In the genomic region with DNA sequence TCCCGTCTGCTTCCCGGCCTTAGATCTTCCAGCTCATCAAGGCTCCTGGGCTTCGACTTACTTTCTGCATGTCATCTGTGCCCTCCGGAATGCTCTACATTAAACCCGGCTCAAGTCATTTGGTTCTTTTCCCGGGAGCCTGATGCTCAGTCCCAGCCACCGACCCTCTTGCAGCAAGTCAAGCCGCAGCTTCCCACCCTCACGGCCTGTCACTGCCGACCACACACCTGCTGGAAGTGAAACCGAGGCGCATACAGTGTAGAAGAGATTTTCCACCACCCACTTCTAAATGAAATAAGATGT, we compare ENCODE assay signal across 11 mouse cellular contexts.
DNase-seq lines count a peak whose midpoint lies in the region; ATAC-seq and TF ChIP-seq lines count a peak whose summit lies in the region.
"Had no signal": no experiment of that assay in that cellular context is flagged by ENCODE, and none has a peak within 500 bp of the region (broad histone marks: within the 10 kb centered on the region; RNA-seq: fewer than 3 reads in every experiment).

No protein-coding gene starts in this region.

- no peak overlapping the region for H3K4me2 ChIP-seq in forebrain, embryonic 14.5 days (ENCODE audit: low read length)
- H3K4me2 ChIP-seq in forebrain, postnatal 0 days (ENCODE audit: low read depth): no peak overlapping the region
- no peak overlapping the region for H3K4me2 ChIP-seq in hindbrain, embryonic 14.5 days (replicated peaks)
- H3K4me2 ChIP-seq in hindbrain, embryonic 11.5 days (replicated peaks; ENCODE audit: low read depth, low read length): no peak overlapping the region
- H3K4me2 ChIP-seq in lung, postnatal 0 days (replicated peaks; ENCODE audit: low read depth, low read length): 0 out of 2 replicates have a peak overlapping the region, but pooled peaks have one; percentile 2
- no peak overlapping the region for H3K4me2 ChIP-seq in stomach, embryonic 15.5 days

- H3K4me3 ChIP-seq in forebrain, embryonic 14.5 days (ENCODE audit: low read depth, low read length): no peak overlapping the region
- H3K4me3 ChIP-seq in forebrain, postnatal 0 days (ENCODE audit: low read depth, low read length): no peak overlapping the region
- no peak overlapping the region for H3K4me3 ChIP-seq in hindbrain, embryonic 14.5 days (replicated peaks; ENCODE audit: low read length)
- H3K4me3 ChIP-seq in hindbrain, embryonic 11.5 days (ENCODE audit: low read depth, low read length): no peak overlapping the region
- H3K4me3 ChIP-seq in lung, postnatal 0 days (ENCODE audit: low read depth, low read length): no peak overlapping the region
- H3K4me3 ChIP-seq in stomach, embryonic 15.5 days (replicated peaks): no peak overlapping the region

- no peak for DNase-seq in forebrain, embryonic 14.5 days (ENCODE audit: low spot score)
- DNase-seq in forebrain, postnatal 0 days: no peak
- DNase-seq in hindbrain, embryonic 14.5 days (ENCODE audit: low spot score): no peak
- DNase-seq in hindbrain, embryonic 11.5 days (ENCODE audit: low spot score): no peak
- no peak for DNase-seq in lung, postnatal 0 days (ENCODE audit: low spot score)
- DNase-seq in lung, postnatal 10 days: no peak
- DNase-seq: layer of hippocampus, adult 9-11 months had no signal

- WGBS in forebrain, embryonic 14.5 days: 88% methylated on average over 12 of the region's 12 CpGs
- 77% methylated on average over 12 of the region's 12 CpGs for WGBS in forebrain, postnatal 0 days
- WGBS in hindbrain, embryonic 14.5 days: 81% methylated on average over 12 of the region's 12 CpGs
- 86% methylated on average over 12 of the region's 12 CpGs for WGBS in hindbrain, embryonic 11.5 days
- WGBS in lung, postnatal 0 days: 48% methylated on average over 12 of the region's 12 CpGs
- WGBS in stomach, embryonic 15.5 days: 62% methylated on average over 12 of the region's 12 CpGs

- no peak for TF ChIP-seq CTCF in forebrain, postnatal 0 days (IDR thresholded peaks at IDR 0.05; ENCODE audit: low read depth)
- no peak for TF ChIP-seq CTCF in lung, postnatal 0 days (IDR thresholded peaks at IDR 0.05)

- peaks cover 9% of the 10 kb centered on the region; the same call in 1 of the 2 replicates for H3K4me1 ChIP-seq in forebrain, embryonic 14.5 days (ENCODE audit: control insufficient read depth, insufficient read depth, low read length)
- H3K4me1 ChIP-seq in forebrain, postnatal 0 days (ENCODE audit: insufficient read depth): 0 out of 2 replicates have a peak, but pooled peaks cover 3% of the 10 kb centered on the region
- H3K4me1 ChIP-seq in hindbrain, embryonic 14.5 days (replicated peaks; ENCODE audit: control insufficient read depth, insufficient read depth, low read length): peaks cover 20% of the 10 kb centered on the region; the same call in 1 of the 2 replicates
- H3K4me1 ChIP-seq in hindbrain, embryonic 11.5 days (replicated peaks; ENCODE audit: control insufficient read depth, insufficient read depth, low read length): no peaks in the 10 kb centered on the region
- H3K4me1 ChIP-seq in lung, postnatal 0 days (ENCODE audit: insufficient read depth, low read depth, low read length): peaks cover 20% of the 10 kb centered on the region; the same call in 1 of the 2 replicates
- H3K4me1 ChIP-seq in stomach, embryonic 15.5 days: peaks cover 11% of the 10 kb centered on the region

- ATAC-seq in forebrain, embryonic 14.5 days: no peak
- ATAC-seq in forebrain, postnatal 0 days: no peak
- ATAC-seq in hindbrain, embryonic 14.5 days (ENCODE audit: low FRiP score): no peak
- no peak for ATAC-seq in hindbrain, embryonic 11.5 days (ENCODE audit: low FRiP score)
- ATAC-seq in lung, postnatal 0 days: no peak
- ATAC-seq in stomach, embryonic 15.5 days (ENCODE audit: insufficient read depth, low FRiP score, low read depth): no peak
- no peak for ATAC-seq in megakaryocyte-erythroid progenitor cell, adult 5-6 weeks (replicated peaks; ENCODE audit: low FRiP score, low TSS enrichment, poor library complexity, severe bottlenecking)
- ATAC-seq: inflammation-experienced regulatory T-cells, adult 6 months had no signal

- no peaks in the 10 kb centered on the region for H3K27me3 ChIP-seq in forebrain, embryonic 14.5 days (replicated peaks; ENCODE audit: control insufficient read depth, insufficient read depth, low read length)
- no peaks in the 10 kb centered on the region for H3K27me3 ChIP-seq in forebrain, postnatal 0 days (ENCODE audit: insufficient read depth, low read length)
- H3K27me3 ChIP-seq in hindbrain, embryonic 14.5 days (ENCODE audit: control insufficient read depth, insufficient read depth, low read length): no peaks in the 10 kb centered on the region
- no peaks in the 10 kb centered on the region for H3K27me3 ChIP-seq in hindbrain, embryonic 11.5 days (ENCODE audit: control insufficient read depth, insufficient read depth, low read length)
- H3K27me3 ChIP-seq in lung, postnatal 0 days (replicated peaks; ENCODE audit: insufficient read depth, low read length): no peaks in the 10 kb centered on the region
- H3K27me3 ChIP-seq in stomach, embryonic 15.5 days (replicated peaks): no peaks in the 10 kb centered on the region

- H3K9me3 ChIP-seq in forebrain, embryonic 14.5 days (replicated peaks; ENCODE audit: control insufficient read depth, low read length): no peaks in the 10 kb centered on the region
- H3K9me3 ChIP-seq in forebrain, postnatal 0 days (ENCODE audit: low read length): no peaks in the 10 kb centered on the region
- no peaks in the 10 kb centered on the region for H3K9me3 ChIP-seq in hindbrain, embryonic 14.5 days (ENCODE audit: control insufficient read depth, low read length)
- no peaks in the 10 kb centered on the region for H3K9me3 ChIP-seq in hindbrain, embryonic 11.5 days (ENCODE audit: control insufficient read depth, low read length)
- H3K9me3 ChIP-seq in lung, postnatal 0 days (ENCODE audit: low read length): no peaks in the 10 kb centered on the region
- no peaks in the 10 kb centered on the region for H3K9me3 ChIP-seq in stomach, embryonic 15.5 days

- H3K27ac ChIP-seq in forebrain, embryonic 14.5 days (ENCODE audit: low read depth, low read length): peak overlapping the region; percentile 9; the same call in 1 of the 2 replicates
- H3K27ac ChIP-seq in forebrain, postnatal 0 days (ENCODE audit: low read depth, low read length): no peak overlapping the region
- H3K27ac ChIP-seq in hindbrain, embryonic 14.5 days: peak overlapping the region; percentile 41; the same call in 1 of the 2 replicates
- no peak overlapping the region for H3K27ac ChIP-seq in hindbrain, embryonic 11.5 days (ENCODE audit: low read depth, low read length)
- peak overlapping the region; percentile 76 for H3K27ac ChIP-seq in lung, postnatal 0 days (ENCODE audit: low read length)
- peak overlapping the region; percentile 69 for H3K27ac ChIP-seq in stomach, embryonic 15.5 days
- H3K27ac ChIP-seq: macrophage had no signal

- H3K36me3 ChIP-seq in forebrain, embryonic 14.5 days (ENCODE audit: control insufficient read depth, insufficient read depth, low read length): no peaks in the 10 kb centered on the region
- H3K36me3 ChIP-seq in forebrain, postnatal 0 days (ENCODE audit: insufficient read depth): peaks cover 5% of the 10 kb centered on the region; the same call in 1 of the 2 replicates
- no peaks in the 10 kb centered on the region for H3K36me3 ChIP-seq in hindbrain, embryonic 14.5 days (replicated peaks; ENCODE audit: control insufficient read depth, insufficient read depth)
- no peaks in the 10 kb centered on the region for H3K36me3 ChIP-seq in hindbrain, embryonic 11.5 days (ENCODE audit: control insufficient read depth, insufficient read depth, low read length)
- H3K36me3 ChIP-seq in lung, postnatal 0 days (ENCODE audit: insufficient read depth, low read length): no peaks in the 10 kb centered on the region
- H3K36me3 ChIP-seq in stomach, embryonic 15.5 days: no peaks in the 10 kb centered on the region

- H3K9ac ChIP-seq in forebrain, embryonic 14.5 days (ENCODE audit: low read length): no peak overlapping the region
- H3K9ac ChIP-seq in forebrain, postnatal 0 days: no peak overlapping the region
- no peak overlapping the region for H3K9ac ChIP-seq in hindbrain, embryonic 14.5 days
- H3K9ac ChIP-seq in hindbrain, embryonic 11.5 days (ENCODE audit: low read depth, low read length): no peak overlapping the region
- no peak overlapping the region for H3K9ac ChIP-seq in lung, postnatal 0 days (replicated peaks; ENCODE audit: low read depth)
- no peak overlapping the region for H3K9ac ChIP-seq in stomach, embryonic 15.5 days

- TF ChIP-seq EP300 in lung, postnatal 0 days (IDR thresholded peaks at IDR 0.05): no peak

Comparison
In these comparisons a context has a peak if more than half of its experiments do, and no peak if none do; other contexts are left out.
1. H3K27ac ChIP-seq: peak in forebrain, embryonic 14.5 days (single experiment), hindbrain, embryonic 14.5 days (single experiment), lung, postnatal 0 days (single experiment) and stomach, embryonic 15.5 days (single experiment); none in forebrain, postnatal 0 days (single experiment) and hindbrain, embryonic 11.5 days (single experiment).